Comparison of ENCODE assay signal across 9 mouse cellular contexts in genomic region chr10:42057231-42057601, GRCm38 (mm10). TPM values are rescaled to one million over a fixed set of nuclear protein-coding genes. Genes with fewer than 3 reads are reported as not detected.
DNase-seq lines count a peak whose midpoint lies in the region; ATAC-seq lines count a peak whose summit lies in the region.
"Had no signal": no experiment of that assay in that cellular context is flagged by ENCODE, and none has a peak within 500 bp of the region (broad histone marks: within the 10 kb centered on the region; RNA-seq: fewer than 3 reads in every experiment).

No protein-coding gene starts in this region.

- peak overlapping the region; percentile 35 for H3K9ac ChIP-seq in limb, embryonic 13.5 days
- H3K9ac ChIP-seq in neural tube, embryonic 15.5 days (replicated peaks) = no peak overlapping the region
- no peak overlapping the region for H3K9ac ChIP-seq in midbrain, embryonic 16.5 days (ENCODE audit: low read depth, low read length)
- H3K9ac ChIP-seq: stomach, embryonic 15.5 days had no signal

- H3K4me1 ChIP-seq in brown adipose tissue, adult 24 weeks (ENCODE audit: control insufficient read depth, insufficient read depth, insufficient read length, low read length) = no peaks in the 10 kb centered on the region
- peaks cover 30% of the 10 kb centered on the region for H3K4me1 ChIP-seq in limb, embryonic 13.5 days
- H3K4me1 ChIP-seq in neural tube, embryonic 15.5 days = peaks cover 7% of the 10 kb centered on the region; the same call in 1 of the 2 replicates
- H3K4me1 ChIP-seq in midbrain, embryonic 16.5 days (ENCODE audit: control insufficient read depth, insufficient read depth, low read length) = no peaks in the 10 kb centered on the region
- H3K4me1 ChIP-seq: stomach, embryonic 15.5 days had no signal

- H3K4me2 ChIP-seq in limb, embryonic 13.5 days (replicated peaks) = peak overlapping the region; percentile 59
- peak overlapping the region; percentile 11; the same call in 1 of the 2 replicates for H3K4me2 ChIP-seq in neural tube, embryonic 15.5 days
- H3K4me2 ChIP-seq in midbrain, embryonic 16.5 days (ENCODE audit: low read length) = no peak overlapping the region
- H3K4me2 ChIP-seq: stomach, embryonic 15.5 days had no signal

- peak overlapping the region; percentile 4; the same call in 1 of the 2 replicates for H3K4me3 ChIP-seq in brown adipose tissue, adult 24 weeks (ENCODE audit: insufficient read depth, low read depth, low read length)
- peak overlapping the region; percentile 17 for H3K4me3 ChIP-seq in limb, embryonic 13.5 days
- H3K4me3 ChIP-seq in neural tube, embryonic 15.5 days (replicated peaks) = no peak overlapping the region
- H3K4me3 ChIP-seq in midbrain, embryonic 16.5 days (ENCODE audit: low read depth, low read length) = no peak overlapping the region
- H3K4me3 ChIP-seq: stomach, embryonic 15.5 days had no signal

- no peaks in the 10 kb centered on the region for H3K36me3 ChIP-seq in limb, embryonic 13.5 days
- no peaks in the 10 kb centered on the region for H3K36me3 ChIP-seq in neural tube, embryonic 15.5 days
- H3K36me3 ChIP-seq in midbrain, embryonic 16.5 days (ENCODE audit: control insufficient read depth, insufficient read depth, low read length) = no peaks in the 10 kb centered on the region
- H3K36me3 ChIP-seq: stomach, embryonic 15.5 days had no signal

- H3K9me3 ChIP-seq in limb, embryonic 13.5 days = no peaks in the 10 kb centered on the region
- no peaks in the 10 kb centered on the region for H3K9me3 ChIP-seq in neural tube, embryonic 15.5 days (replicated peaks)
- no peaks in the 10 kb centered on the region for H3K9me3 ChIP-seq in midbrain, embryonic 16.5 days (replicated peaks; ENCODE audit: control insufficient read depth, low read length, poor library complexity, severe bottlenecking)
- H3K9me3 ChIP-seq: stomach, embryonic 15.5 days had no signal

- peak; percentile 90 for DNase-seq in heart, adult 11 months
- no peak for DNase-seq in heart, postnatal 36 days
- DNase-seq in layer of hippocampus, postnatal 10 days (ENCODE audit: low spot score in 2 of 2) = no peak
- no peak for DNase-seq in cerebellum, adult 11-12 months

- peak; percentile 44; the same call in 1 of the 2 replicates for ATAC-seq in limb, embryonic 13.5 days (ENCODE audit: low FRiP score, low read depth)
- ATAC-seq in neural tube, embryonic 15.5 days (ENCODE audit: low FRiP score) = no peak
- ATAC-seq in midbrain, embryonic 16.5 days = no peak

- H3K27ac ChIP-seq in brown adipose tissue, adult 24 weeks (replicated peaks; ENCODE audit: low read depth, low read length) = no peak overlapping the region
- H3K27ac ChIP-seq in limb, embryonic 13.5 days = peak overlapping the region; percentile 53; the same call in 1 of the 2 replicates
- H3K27ac ChIP-seq in neural tube, embryonic 15.5 days (replicated peaks) = no peak overlapping the region
- H3K27ac ChIP-seq in midbrain, embryonic 16.5 days (ENCODE audit: low read length) = no peak overlapping the region
- H3K27ac ChIP-seq: stomach, embryonic 15.5 days had no signal

- intact Hi-C loops in heart, postnatal 36 days (cut with DNase I) = no loop called here

- 18% methylated on average over 11 of the region's 11 CpGs for WGBS in limb, embryonic 13.5 days
- 61% methylated on average over 11 of the region's 11 CpGs for WGBS in neural tube, embryonic 15.5 days
- 72% methylated on average over 11 of the region's 11 CpGs for WGBS in midbrain, embryonic 16.5 days

- no peaks in the 10 kb centered on the region for H3K27me3 ChIP-seq in limb, embryonic 13.5 days
- H3K27me3 ChIP-seq in neural tube, embryonic 15.5 days (replicated peaks) = no peaks in the 10 kb centered on the region
- H3K27me3 ChIP-seq in midbrain, embryonic 16.5 days (ENCODE audit: control insufficient read depth, insufficient read depth, low read depth, low read length) = no peaks in the 10 kb centered on the region
- H3K27me3 ChIP-seq: stomach, embryonic 15.5 days had no signal

RNA-seq across cellular contexts. Expression of gene Armc2, which starts 39.0 kb away (rescaled TPM):
- 10 to 100 TPM in 1 of 2 experiments, 1 to 10 TPM in 1; 9.9 to 11.8 TPM for total RNA-seq in heart, postnatal 36 days (2021)
- not detected in 2 replicates for polyA plus RNA-seq in brown adipose tissue, adult 24 weeks (2012; ENCODE audit: insufficient read depth, insufficient read length, missing spikeins)
- 3.4 and 4.2 TPM in 2 replicates for polyA plus RNA-seq in limb, embryonic 13.5 days (2015; fragmentation: Nextera tagmentation; extraction: Ambion mirVana)
- 7.1 and 10.2 TPM in 2 replicates for polyA plus RNA-seq in neural tube, embryonic 15.5 days (2015; fragmentation: Nextera tagmentation; extraction: Ambion mirVana)
- 10 to 100 TPM; 10.2 to 11.0 TPM for total RNA-seq in layer of hippocampus, postnatal 10 days (2021)
- 11.7 and 12.1 TPM in 2 replicates for polyA plus RNA-seq in midbrain, embryonic 16.5 days (2015; fragmentation: Nextera tagmentation; extraction: Ambion mirVana)

Comparison
In these comparisons a context has a peak if more than half of its experiments do, and no peak if none do; other contexts are left out.
1. H3K4me3 ChIP-seq: peak in brown adipose tissue, adult 24 weeks (single experiment) and limb, embryonic 13.5 days (single experiment); none in neural tube, embryonic 15.5 days (single experiment) and midbrain, embryonic 16.5 days (single experiment).